Mouse (Mus musculus): Measurements from ENCODE around the gene Btnl2. TPM values are rescaled to one million over a fixed set of nuclear protein-coding genes. Genes with fewer than 3 reads are reported as not detected.
A peak's percentile ranks its signal among the peaks of the same experiment; 100 is the strongest.
"Not testable (repeated sequence)": the region's sequence is repeated elsewhere in the genome, so short reads cannot be mapped to it uniquely, and the experiment has no call there.

Gene Btnl2
- 0.09 TPM in 1 of 2 replicates, not detected in the other for total RNA-seq (2015)
- total RNA-seq (2017) = 0.33 TPM in 1 of 2 replicates, not detected in the other

DNA sequence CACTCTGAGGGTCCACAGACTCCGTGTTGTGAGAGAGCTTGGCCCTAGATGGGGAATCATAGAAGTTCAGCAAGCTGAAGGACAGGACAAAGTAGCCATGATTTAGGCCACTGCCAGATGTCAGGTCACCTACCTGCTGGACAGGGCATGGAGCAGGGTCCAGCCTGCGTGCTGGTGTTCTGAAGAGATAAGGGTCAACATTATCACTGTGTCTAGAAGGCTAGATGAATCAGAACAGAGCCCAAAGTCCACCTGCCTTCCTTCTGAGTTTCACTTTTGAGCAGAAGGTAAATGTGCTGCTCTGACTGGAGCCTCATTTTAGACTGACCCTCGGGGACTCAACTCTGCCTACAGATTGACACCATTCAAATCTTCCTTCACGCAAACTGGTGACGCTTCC lies at the start of gene Btnl2:
Btnl2 (plus strand) TSS at position 284 of the 400 bp plus-strand sequence.
- ATAC-seq (ENCODE audit: poor library complexity, severe bottlenecking) = no peak

DNA sequence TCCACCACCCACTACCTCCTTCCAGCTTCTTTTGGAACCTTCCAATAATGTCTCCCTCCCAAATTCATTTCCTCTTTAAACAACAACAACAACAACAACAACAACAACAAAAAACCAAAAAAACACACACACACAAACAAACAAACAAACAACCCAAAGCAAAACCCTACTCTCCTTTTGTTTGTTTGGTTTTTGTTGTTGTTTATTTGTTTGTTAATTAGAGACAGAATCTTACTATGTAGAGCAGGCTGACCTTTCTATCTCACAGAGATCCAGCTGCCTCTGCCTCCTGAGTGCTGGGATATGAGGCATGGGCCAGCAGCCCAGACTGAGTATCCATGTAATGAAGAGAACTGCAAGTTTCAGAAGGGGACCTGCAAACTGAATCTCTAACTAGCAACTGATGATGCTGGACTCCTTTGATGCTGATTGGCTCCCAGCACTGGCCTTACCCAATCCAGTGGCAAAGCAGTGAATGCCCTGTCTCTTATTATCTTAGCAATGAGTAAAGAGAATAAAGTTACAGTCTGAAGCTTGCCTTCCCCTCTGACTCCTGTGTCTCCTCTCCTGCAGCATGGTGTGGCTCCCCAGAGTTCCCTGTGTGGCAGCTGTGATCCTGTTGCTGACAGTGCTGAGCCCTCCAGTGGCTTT lies 49.1 kb upstream of the Btnl2 start, which contains the start of gene H2-Eb1:
H2-Eb1 (plus strand) TSS at position 488 of the 651 bp plus-strand sequence.
- ATAC-seq (ENCODE audit: poor library complexity, severe bottlenecking) = peak; percentile 71

GRCm38 (mm10) chr17:34306407-34306806 lies 48.2 kb upstream of the Btnl2 start:
- no peak for ATAC-seq (ENCODE audit: poor library complexity, severe bottlenecking)

GRCm38 (mm10) chr17:34307216-34307615 lies 47.4 kb upstream of the Btnl2 start:
- ATAC-seq (ENCODE audit: poor library complexity, severe bottlenecking) = no peak

GRCm38 (mm10) chr17:34308161-34308560 lies 46.5 kb upstream of the Btnl2 start:
- no peak for ATAC-seq (ENCODE audit: poor library complexity, severe bottlenecking)

GRCm38 (mm10) chr17:34309225-34309624 lies 45.4 kb upstream of the Btnl2 start:
- ATAC-seq (ENCODE audit: poor library complexity, severe bottlenecking) = no peak

GRCm38 (mm10) chr17:34309683-34310385 lies 44.8 kb upstream of the Btnl2 start:
- peak; percentile 71 for ATAC-seq (ENCODE audit: poor library complexity, severe bottlenecking)

- not testable (repeated sequence) for ATAC-seq (ENCODE audit: poor library complexity, severe bottlenecking)
These were observed 44.1 kb upstream of the Btnl2 start for GRCm38 (mm10) chr17:34310526-34310925.

DNA sequence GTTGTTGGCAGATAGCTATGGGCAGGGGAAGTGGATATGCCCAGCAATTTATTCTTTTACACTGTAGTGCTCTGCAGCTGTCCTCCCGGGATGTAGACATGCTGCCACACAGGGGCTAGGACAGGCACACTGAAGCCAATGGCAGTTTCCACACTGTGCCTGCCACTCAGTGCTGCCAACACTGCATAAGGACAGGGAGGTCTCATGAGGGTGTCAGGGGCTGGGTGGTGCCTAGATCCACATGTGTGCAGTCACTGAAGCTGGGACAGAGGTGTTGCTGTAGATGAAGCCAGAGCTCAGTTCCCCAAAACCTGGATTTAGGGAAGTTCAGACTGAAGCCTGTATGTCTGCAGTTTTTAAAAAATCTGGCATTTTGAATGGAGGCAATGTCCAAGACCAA lies 42.4 kb upstream of the Btnl2 start:
- ATAC-seq (ENCODE audit: poor library complexity, severe bottlenecking) = 0 out of 2 replicates have a peak, but pooled peaks have one; percentile 30

DNA sequence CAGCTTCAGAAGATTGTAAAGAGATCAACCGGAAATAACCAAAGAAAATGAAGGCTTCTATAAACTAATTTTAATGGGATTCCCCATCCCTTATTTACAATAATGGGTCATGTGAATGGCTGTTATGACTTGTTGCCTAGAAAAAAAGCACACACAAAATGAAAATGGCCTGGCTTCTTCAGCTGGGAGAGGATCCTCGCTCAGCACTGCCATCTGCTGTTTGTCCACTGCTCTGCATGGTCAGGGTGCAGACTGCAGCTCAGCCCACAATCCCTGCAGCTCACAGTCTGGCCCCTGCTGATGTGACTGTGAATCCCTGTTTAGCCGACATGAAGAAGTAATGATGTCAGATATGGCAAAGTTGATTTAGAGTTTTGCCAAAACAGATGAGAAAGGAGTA lies 41.2 kb upstream of the Btnl2 start:
- peak; percentile 90 for ATAC-seq (ENCODE audit: poor library complexity, severe bottlenecking)

DNA sequence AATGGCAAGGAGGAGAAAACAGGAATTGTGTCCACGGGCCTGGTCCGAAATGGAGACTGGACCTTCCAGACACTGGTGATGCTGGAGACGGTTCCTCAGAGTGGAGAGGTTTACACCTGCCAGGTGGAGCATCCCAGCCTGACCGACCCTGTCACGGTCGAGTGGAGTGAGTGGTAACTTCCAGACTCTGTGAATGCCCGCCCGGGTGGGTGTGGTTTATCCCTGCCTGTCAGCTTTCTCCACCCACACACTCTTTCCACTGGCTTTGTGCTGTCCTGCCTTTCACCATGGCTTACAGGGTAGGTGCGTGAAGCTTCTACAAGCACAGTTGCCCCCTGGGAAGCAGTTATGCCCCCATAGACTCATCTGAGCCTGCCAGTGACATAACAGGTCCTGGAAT lies 40.3 kb upstream of the Btnl2 start:
- ATAC-seq (ENCODE audit: poor library complexity, severe bottlenecking) = no peak

GRCm38 (mm10) chr17:34315512-34315911 lies 39.1 kb upstream of the Btnl2 start:
- ATAC-seq (ENCODE audit: poor library complexity, severe bottlenecking) = no peak

DNA sequence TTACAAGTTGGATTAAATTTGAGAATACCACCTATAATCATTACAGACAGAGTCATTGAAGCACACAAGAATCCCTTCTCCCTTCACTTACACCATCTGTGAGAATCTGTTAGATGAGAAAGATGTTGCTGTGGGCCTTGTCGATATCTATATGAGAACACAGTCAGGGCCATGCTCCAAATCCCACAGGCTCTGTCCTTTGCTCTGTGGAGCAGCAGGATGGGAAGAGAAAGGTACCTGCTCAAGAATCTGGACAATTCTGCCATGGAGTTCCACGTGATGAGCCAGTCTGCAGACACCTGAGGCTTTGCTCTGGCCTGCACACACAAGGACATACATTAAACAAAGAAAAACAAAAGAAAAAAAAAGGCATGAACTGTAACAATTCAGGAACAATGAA lies 37.9 kb upstream of the Btnl2 start:
- ATAC-seq (ENCODE audit: poor library complexity, severe bottlenecking) = no peak

DNA sequence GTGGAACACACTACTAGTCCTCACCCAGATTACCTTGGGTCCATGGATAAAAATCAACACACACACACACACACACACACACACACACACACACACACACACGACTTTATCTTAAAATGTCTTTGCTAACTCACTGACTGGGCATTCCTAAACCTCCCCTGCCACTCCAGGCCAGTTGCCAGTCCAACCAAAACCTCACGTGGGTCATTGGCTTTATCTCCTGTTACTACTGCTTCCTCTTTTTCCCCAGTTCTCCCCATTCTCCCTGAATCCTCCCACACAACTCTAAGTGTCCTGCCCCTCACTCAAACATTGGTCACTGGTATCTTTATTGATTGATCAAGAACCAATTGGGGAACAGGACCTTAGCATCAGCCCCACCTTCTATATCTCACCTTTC lies 37.3 kb upstream of the Btnl2 start:
- no peak for ATAC-seq (ENCODE audit: poor library complexity, severe bottlenecking)

DNA sequence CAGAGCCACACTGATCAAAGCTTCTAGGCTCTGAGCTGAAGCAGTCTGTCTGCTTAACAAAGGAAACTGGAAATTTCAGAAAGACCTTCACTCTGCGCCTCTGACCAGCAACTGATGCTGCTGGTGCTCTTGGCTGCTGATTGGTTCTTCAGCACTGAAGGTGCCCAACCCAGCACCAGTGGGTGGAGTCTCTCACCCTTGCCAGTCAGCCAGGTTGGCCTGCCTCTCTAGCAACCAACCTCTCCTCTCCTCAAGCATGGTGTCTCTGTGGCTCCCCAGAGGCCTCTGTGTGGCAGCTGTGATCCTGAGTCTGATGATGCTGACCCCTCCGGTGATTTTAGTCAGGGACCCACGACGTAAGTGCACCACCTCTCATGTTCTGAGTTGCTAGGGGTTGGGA lies 29.2 kb upstream of the Btnl2 start, which contains the start of gene H2-Eb2:
H2-Eb2 (plus strand) TSS at position 230 of the 400 bp plus-strand sequence.
- no peak for ATAC-seq (ENCODE audit: poor library complexity, severe bottlenecking)

- no peak for ATAC-seq (ENCODE audit: poor library complexity, severe bottlenecking)
These were observed 28.2 kb upstream of the Btnl2 start for GRCm38 (mm10) chr17:34326373-34326772.

DNA sequence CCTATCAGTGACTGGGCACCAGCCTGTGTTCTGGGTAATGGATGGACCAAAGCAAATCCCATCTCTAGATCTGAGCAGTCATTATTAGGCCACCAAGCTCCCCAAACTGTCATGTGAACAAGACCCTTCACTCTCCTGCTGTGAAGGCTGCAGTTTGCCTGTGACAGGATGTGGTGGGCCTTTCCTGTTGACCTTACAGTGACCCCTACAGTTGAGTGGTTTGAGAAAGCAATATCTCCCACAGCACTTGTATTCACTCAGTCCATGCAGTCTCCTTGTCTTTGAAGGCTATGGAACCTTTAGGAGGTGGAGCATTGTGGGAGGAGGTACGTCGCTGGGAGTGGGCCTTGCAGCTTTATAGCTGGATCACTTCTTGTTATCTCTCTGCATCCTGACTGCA lies 24.8 kb upstream of the Btnl2 start:
- peak; percentile 54 for ATAC-seq (ENCODE audit: poor library complexity, severe bottlenecking)

- no peak for ATAC-seq (ENCODE audit: poor library complexity, severe bottlenecking)
These were observed 23.4 kb upstream of the Btnl2 start for GRCm38 (mm10) chr17:34331200-34331599.

- peak; percentile 98 for ATAC-seq (ENCODE audit: poor library complexity, severe bottlenecking)
These were observed 13.8 kb upstream of the Btnl2 start for GRCm38 (mm10) chr17:34340619-34341402.

GRCm38 (mm10) chr17:34344882-34345281 lies 9.7 kb upstream of the Btnl2 start:
- ATAC-seq (ENCODE audit: poor library complexity, severe bottlenecking) = no peak

GRCm38 (mm10) chr17:34345486-34345885 lies 9.1 kb upstream of the Btnl2 start:
- no peak for ATAC-seq (ENCODE audit: poor library complexity, severe bottlenecking)

All from megakaryocyte, adult 5-6 weeks (primary cell).